Mouse (Mus musculus) pancreas, adult 10 weeks (tissue): Measurements from ENCODE around the gene 1700023F06Rik. TPM values are rescaled to one million over a fixed set of nuclear protein-coding genes. Genes with fewer than 3 reads are reported as not detected.

Source experiments
- polyA plus RNA-seq: library from polyadenylated mRNA; stranded (reverse); fragments of 350-450 nt; fragmentation: Illumina TruSeq; extraction: RNeasy Lipid Tissue Mini Kit (QIAGEN cat#74804); gene quantifications from one replicate; pipeline ENCODE4 v1.2.3, GENCODE M21; 2015; ENCODE audit warnings: low read depth, low replicate concordance; ENCODE audit not compliant: insufficient read depth

Gene 1700023F06Rik
- polyA plus RNA-seq = 1.8 TPM

DNA sequence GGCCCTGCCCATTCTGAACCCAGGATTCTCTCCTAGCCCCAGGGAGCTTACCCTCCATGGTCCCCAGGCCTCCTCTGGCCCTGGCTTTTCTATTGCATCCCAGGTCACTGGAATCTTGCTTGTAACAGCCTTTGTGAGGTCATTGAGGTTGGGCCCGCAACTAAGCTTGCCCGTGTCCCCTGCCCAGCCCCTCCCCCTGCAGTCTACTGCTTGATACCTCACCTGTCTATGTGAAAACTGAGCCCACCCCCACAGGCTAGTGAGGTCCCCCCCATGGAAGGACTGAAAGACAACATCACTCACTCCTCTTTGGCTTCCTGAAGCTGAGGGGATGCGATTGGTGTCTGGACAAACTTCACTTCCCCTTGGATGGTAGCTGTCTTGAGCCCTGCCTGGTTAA is at the start of gene 1700023F06Rik:
1700023F06Rik (minus strand) TSS at position 101 of the 400 bp plus-strand sequence.

DNA sequence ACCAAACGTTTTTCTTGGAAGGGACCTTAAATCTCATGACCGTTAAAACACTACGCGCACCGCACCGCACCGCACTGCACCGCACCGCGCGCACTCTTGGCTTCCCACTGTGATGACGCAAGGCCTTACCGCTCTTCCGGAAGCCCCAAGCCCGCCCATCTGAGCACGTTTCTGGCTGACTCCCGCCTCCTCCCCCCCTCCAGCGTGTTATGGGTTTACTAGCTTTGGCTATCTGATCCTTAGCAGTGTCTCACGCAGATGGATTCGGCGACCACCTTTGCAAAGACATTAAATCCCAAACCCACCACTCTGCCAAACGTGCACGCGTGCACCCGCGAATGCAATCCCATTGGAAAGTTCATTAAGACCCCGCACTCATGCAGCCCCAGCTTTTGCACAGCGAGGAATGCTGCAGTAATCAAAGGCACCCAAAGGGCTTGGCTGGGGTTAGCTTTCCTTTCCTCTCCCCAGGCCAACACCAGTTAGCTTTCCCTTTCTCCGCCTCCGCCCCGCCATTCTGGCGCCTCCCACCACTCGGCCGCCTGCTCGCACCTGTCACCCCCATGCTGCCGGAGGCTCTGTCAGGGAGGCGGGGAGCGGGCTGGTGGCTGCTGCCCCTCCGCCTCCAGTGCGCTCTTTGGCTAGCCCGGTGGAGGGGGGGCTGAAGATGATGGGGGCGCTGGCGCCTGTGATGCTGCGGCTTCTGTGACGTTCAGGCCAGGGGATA is 9.6 kb upstream of the 1700023F06Rik start, which contains the start of gene Spata32:
Spata32 (minus strand) TSS at position 643 of the 727 bp plus-strand sequence.

DNA sequence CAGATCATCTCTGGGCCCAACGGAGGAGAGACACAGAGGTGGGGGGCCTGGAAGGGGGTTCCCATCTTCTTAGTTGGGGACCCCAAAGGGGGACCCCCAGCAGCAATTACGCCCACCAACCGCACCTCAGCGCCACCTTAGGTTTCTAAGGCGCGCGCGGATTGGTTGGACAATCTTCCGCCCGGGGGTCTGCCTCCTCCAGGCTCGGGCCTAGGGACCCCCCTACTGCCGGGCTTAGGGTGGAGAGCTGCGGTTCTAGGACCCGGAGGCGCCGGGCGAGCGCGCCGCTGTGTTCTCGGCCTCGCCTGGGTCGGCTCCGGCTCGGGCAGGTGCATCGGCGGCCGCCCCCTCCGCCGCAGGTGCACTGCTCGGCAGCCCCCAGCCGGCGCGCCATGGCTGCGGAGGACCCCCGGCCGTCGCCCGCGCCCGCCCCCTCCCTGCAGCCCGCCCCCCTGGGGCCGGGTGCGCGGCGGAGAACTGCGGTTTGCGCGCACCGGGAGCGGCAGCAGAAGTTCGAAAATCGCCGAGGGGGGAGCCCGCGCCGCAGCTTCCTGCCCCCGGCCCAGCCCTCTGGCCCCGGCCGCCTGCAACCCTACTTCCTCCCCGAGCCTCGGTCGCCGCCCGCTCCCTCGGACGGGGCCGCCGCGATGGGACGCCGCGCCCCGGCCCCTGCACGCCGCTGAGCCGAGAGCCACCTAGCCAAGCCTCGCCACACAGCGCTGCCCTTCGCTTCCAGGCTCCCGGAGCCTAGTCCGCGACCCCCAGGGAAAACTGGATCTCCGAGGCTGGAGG is 37.7 kb downstream of the 1700023F06Rik start, which contains the start of gene Fmnl1:
Fmnl1 (plus strand) TSS at position 614 of the 792 bp plus-strand sequence.

Other genes with a start within 250 kb of the 1700023F06Rik start
- 7.1 TPM for gene Nmt1, start 180.4 kb downstream of the 1700023F06Rik start, polyA plus RNA-seq
- gene Dcakd, start 180.2 kb downstream of the 1700023F06Rik start, polyA plus RNA-seq = 9.6 TPM
- 5.5 TPM for gene Plcd3, start 106.9 kb downstream of the 1700023F06Rik start, polyA plus RNA-seq
- 23.8 TPM for gene Acbd4, start 106.9 kb downstream of the 1700023F06Rik start, polyA plus RNA-seq
- 6.8 TPM for gene Hexim1, start 92.3 kb downstream of the 1700023F06Rik start, polyA plus RNA-seq
- gene Hexim2, start 76.1 kb downstream of the 1700023F06Rik start, polyA plus RNA-seq = 2.3 TPM
- gene Fmnl1, start 37.5 kb downstream of the 1700023F06Rik start, polyA plus RNA-seq = 2.7 TPM
- gene Spata32, start 9.9 kb upstream of the 1700023F06Rik start, polyA plus RNA-seq = not detected
- 1.4 TPM for gene Map3k14, start 58.9 kb upstream of the 1700023F06Rik start, polyA plus RNA-seq
- gene Arhgap27, start 155.1 kb upstream of the 1700023F06Rik start, polyA plus RNA-seq = 6.7 TPM
- gene Plekhm1, start 204.1 kb upstream of the 1700023F06Rik start, polyA plus RNA-seq = 2.8 TPM